ENCODE assay signal across 8 mouse cellular contexts in genomic region chr5:96793953-96794635, GRCm38 (mm10). TPM values are rescaled to one million over a fixed set of nuclear protein-coding genes. Genes with fewer than 3 reads are reported as not detected.
DNase-seq lines count a peak whose midpoint lies in the region; ATAC-seq and TF ChIP-seq lines count a peak whose summit lies in the region.

No protein-coding gene starts in this region.

- WGBS in kidney, postnatal 0 days, result 24% methylated on average over 10 of the region's 10 CpGs
- WGBS in forebrain, embryonic 15.5 days, result 52% methylated on average over 10 of the region's 10 CpGs
- 33% methylated on average over 10 of the region's 10 CpGs for WGBS in limb, embryonic 15.5 days

- H3K36me3 ChIP-seq in kidney, postnatal 0 days (ENCODE audit: insufficient read depth, low read length), result no peaks in the 10 kb centered on the region
- H3K36me3 ChIP-seq in forebrain, embryonic 15.5 days, result no peaks in the 10 kb centered on the region
- H3K36me3 ChIP-seq in limb, embryonic 15.5 days, result no peaks in the 10 kb centered on the region

- peak; percentile 49 for DNase-seq in kidney, postnatal 0 days (ENCODE audit: low spot score)
- DNase-seq in kidney, adult 11 months, result no peak
- no peak for DNase-seq in right cerebral cortex, adult 18-20 months
- DNase-seq in ovary, adult 18-20 months (ENCODE audit: low spot score), result no peak
- DNase-seq in cerebellum, postnatal 14 days, result no peak

- no peak overlapping the region; the same call in 1 of the 2 replicates for H3K27ac ChIP-seq in kidney, postnatal 0 days
- no peak overlapping the region for H3K27ac ChIP-seq in forebrain, embryonic 15.5 days (replicated peaks)
- no peak overlapping the region for H3K27ac ChIP-seq in limb, embryonic 15.5 days

- peak overlapping the region; percentile 65 for H3K9ac ChIP-seq in kidney, postnatal 0 days (ENCODE audit: low read depth, low read length)
- no peak overlapping the region for H3K9ac ChIP-seq in forebrain, embryonic 15.5 days (replicated peaks)
- H3K9ac ChIP-seq in limb, embryonic 15.5 days, result no peak overlapping the region

- no peak for TF ChIP-seq CTCF in kidney, postnatal 0 days (IDR thresholded peaks at IDR 0.05; ENCODE audit: low read depth)

- H3K4me1 ChIP-seq in kidney, postnatal 0 days (replicated peaks; ENCODE audit: insufficient read depth, low read length), result peaks cover 14% of the 10 kb centered on the region; the same call in 1 of the 2 replicates
- H3K4me1 ChIP-seq in forebrain, embryonic 15.5 days, result peaks cover 5% of the 10 kb centered on the region; the same call in 1 of the 2 replicates
- H3K4me1 ChIP-seq in limb, embryonic 15.5 days, result peaks cover 7% of the 10 kb centered on the region; the same call in 1 of the 2 replicates

- no peak for ATAC-seq in kidney, postnatal 0 days (replicated peaks; ENCODE audit: low FRiP score, low read depth)
- no peak for ATAC-seq in forebrain, embryonic 15.5 days (replicated peaks)
- ATAC-seq in limb, embryonic 15.5 days (ENCODE audit: insufficient number of reproducible peaks, low FRiP score, low TSS enrichment, low read depth), result no peak
- peak; percentile 30; the same call in 1 of the 2 replicates for ATAC-seq in neutrophil, adult 5-6 weeks (ENCODE audit: extremely low read depth, insufficient number of reproducible peaks, low FRiP score, poor library complexity, severe bottlenecking)

- H3K27me3 ChIP-seq in kidney, postnatal 0 days (ENCODE audit: insufficient read depth, low read length), result no peaks in the 10 kb centered on the region
- H3K27me3 ChIP-seq in forebrain, embryonic 15.5 days, result 0 out of 2 replicates have a peak, but pooled peaks cover 4% of the 10 kb centered on the region
- no peaks in the 10 kb centered on the region for H3K27me3 ChIP-seq in limb, embryonic 15.5 days

- peak overlapping the region; percentile 59 for H3K4me3 ChIP-seq in kidney, postnatal 0 days (replicated peaks; ENCODE audit: low read depth, low read length)
- H3K4me3 ChIP-seq in forebrain, embryonic 15.5 days, result peak overlapping the region; percentile 35
- peak overlapping the region; percentile 48 for H3K4me3 ChIP-seq in limb, embryonic 15.5 days

- no peaks in the 10 kb centered on the region for H3K9me3 ChIP-seq in kidney, postnatal 0 days (replicated peaks; ENCODE audit: low read length)
- no peaks in the 10 kb centered on the region for H3K9me3 ChIP-seq in forebrain, embryonic 15.5 days
- no peaks in the 10 kb centered on the region for H3K9me3 ChIP-seq in limb, embryonic 15.5 days

- peak overlapping the region; percentile 80 for H3K4me2 ChIP-seq in kidney, postnatal 0 days (ENCODE audit: low read length)
- no peak overlapping the region for H3K4me2 ChIP-seq in forebrain, embryonic 15.5 days (replicated peaks)
- peak overlapping the region; percentile 87 for H3K4me2 ChIP-seq in limb, embryonic 15.5 days

RNA-seq across cellular contexts. Expression of gene Anxa3, which starts 1.0 kb away (rescaled TPM):
- polyA plus RNA-seq in kidney, postnatal 0 days (2015; fragmentation: Nextera tagmentation; extraction: Ambion mirVana), result 86.7 and 103 TPM in 2 replicates
- 21.5 and 22.6 TPM in 2 replicates for polyA plus RNA-seq in forebrain, embryonic 15.5 days (2015; fragmentation: Nextera tagmentation; extraction: Ambion mirVana)
- 54.8 and 55.0 TPM in 2 replicates for polyA plus RNA-seq in limb, embryonic 15.5 days (2015; fragmentation: Nextera tagmentation; extraction: Ambion mirVana)
- 14.4 and 15.1 TPM in 2 replicates for total RNA-seq in neutrophil, adult 5-6 weeks (2017)
